Mouse (Mus musculus): ENCODE measurements around the gene AC140267.1.

AC140267.1 gene

GRCm38 (mm10) chr15:80235535-80235934 is at the start of gene AC140267.1:
AC140267.1 (plus strand) TSS chr15:80235835.
- DNase-seq (ENCODE audit: low spot score) = no peak

DNA sequence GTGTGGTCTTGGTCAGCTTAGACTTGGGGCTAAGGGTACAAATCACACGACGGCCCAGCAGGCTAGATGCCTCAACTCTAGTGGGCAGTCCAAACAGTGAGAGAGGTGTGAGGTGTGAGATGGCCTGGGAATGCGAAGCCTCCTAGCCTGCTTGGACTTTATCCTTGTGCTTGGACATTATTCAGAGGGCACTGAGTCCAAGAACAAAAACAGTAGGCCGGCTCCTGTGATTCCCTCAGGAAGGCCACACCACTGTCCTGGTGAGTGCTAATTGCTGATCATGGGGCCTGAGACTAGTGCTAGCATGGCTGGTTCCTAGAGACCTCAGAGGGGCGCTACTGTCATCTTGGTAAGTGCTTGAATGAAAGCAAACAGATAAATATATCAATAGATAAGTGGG is 46.7 kb upstream of the AC140267.1 start:
- DNase-seq (ENCODE audit: low spot score) = no peak

DNA sequence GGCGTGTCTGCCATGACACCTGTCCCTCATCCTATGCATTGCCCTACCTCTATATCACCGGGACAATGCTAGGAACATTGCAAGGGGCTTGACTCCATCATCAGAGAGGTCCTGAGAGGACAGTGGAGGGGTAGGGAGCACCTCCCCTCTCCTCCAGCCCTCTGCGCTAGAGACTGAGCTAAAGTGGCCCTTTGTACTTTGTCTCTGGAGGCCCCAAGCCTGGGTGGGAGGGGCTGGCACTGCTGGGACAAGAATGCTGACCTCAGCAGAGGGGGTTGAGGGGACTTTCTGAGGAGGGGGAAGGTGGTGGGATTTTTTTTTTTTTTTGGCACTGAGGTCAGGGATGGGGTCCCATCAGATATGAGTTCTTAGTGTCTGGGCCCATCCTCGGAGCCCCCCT is 45.6 kb upstream of the AC140267.1 start:
- DNase-seq (ENCODE audit: low spot score) = no peak

DNA sequence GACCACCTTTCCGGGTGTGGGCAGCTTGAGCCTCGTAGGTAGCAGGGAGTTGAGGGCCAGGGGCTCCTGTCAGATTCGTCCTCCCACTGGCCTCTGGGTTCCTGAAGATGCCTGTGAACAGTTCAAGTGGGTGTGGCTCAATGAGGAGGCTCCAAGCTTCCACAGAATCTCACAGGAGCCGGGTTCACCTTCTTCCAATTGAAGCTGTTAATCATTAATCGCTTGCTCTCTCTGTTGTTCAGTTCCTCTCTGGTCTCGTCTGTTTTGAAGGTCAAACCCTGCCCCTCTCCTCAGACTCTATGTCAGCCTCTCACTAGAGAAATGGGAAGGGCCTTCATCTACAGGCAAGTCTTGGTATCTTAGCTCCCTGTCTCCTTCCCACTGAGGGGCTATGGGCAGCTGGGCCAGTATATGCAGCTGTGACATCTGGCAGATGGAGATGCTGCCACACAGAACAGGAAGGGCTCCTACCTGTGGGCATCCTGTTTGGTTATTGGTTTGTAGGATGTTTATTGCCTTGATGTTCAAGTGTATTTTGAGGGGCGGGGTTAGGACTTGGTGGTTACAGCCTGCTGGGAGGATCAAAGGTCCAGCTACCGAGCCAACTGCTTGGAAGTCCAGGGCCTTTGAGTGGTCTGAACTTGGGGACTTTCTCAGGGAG is 43.9 kb upstream of the AC140267.1 start:
- no peak for DNase-seq (ENCODE audit: low spot score)

- no peak for DNase-seq (ENCODE audit: low spot score)
These were observed 43.4 kb upstream of the AC140267.1 start for GRCm38 (mm10) chr15:80192246-80192585.

DNA sequence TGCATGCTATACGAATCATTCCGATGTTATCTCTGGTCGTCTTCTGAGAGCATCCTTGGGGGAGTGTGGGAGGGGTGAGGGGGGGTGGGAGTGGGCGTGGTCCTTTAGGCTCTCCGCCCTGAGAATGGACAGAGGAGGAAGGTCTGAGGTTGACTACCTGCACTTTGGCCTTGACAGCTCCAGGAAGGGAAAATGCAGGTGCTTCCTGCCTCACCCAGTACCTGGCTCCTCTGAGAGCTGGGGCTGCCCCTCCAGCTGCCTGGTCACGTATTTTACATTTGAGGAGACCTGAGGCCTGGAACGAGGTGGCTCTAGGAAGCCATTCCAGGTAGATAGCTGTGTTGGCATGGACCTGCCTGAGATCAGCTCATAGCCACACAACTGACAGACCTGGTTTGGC is 42.8 kb upstream of the AC140267.1 start:
- no peak for DNase-seq (ENCODE audit: low spot score)

DNA sequence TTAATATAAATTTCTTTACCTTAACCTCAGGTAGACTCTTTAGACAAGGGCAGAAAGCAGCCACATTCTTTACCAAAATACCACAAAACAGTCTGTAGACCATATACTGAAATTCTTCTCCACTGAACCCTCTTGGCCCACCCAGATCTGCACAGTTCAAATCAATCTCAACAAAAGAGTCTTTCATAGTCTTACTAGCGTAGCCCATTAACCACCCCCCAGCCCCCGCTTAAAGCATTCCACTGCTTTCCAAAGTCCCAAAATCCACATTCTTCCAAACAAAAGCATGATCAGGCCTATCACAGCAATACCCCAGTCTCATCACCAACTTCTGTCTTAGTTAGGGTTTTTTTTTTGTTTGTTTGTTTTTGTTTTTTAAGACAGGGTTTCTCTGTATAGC is 36.1 kb upstream of the AC140267.1 start:
- no peak for DNase-seq (ENCODE audit: low spot score)

DNA sequence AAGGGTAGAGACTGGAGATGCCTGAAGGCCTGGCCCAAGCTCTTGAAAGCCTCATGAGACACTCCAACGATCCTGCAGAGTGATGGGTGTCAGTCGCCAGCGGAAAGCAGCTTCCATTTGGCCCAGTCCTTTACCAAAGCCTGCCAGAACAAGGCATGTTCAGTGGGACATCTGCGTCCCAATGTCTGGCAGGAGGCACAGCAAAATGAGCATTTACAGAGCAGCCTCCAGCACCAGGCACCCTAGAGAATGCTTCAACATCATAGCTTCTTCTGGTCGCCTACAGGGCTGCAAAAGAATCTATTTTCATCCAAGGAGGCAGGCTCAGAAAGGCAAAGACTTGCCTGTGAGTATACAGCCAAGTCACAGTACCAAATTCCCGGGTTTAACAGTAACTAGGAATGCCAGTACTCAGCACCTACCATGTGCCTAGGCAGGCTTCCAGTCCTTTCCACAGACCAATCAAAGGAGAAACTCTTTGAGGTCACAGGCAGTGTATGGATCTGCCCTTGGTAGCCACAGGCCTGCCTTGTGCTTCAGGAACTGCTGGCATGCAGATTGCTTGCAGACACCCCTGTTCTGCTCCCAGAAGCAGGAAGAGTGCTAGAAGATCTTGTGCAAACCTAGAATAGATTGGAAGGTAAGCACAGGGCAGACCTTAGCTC is 33.4 kb upstream of the AC140267.1 start:
- DNase-seq (ENCODE audit: low spot score) = no peak

DNA sequence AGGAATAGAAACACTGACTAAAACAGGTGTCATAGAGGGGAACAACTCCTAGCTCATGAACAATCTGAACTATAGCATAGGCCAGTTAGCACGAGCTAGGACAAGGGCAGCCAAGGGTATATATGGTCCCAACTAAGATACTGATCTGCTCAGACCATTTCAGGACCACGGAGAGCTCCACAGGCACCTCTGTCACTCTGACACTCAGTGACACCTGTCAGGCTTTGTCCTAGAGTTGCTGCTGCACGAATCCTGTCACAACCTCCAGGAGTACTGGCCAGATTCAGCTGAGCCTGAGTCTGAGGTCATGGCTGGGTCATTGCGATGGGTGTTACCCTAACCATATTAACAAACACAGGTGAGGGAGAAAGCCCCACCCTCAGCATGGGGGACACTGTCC is 32.2 kb upstream of the AC140267.1 start:
- DNase-seq (ENCODE audit: low spot score) = no peak

- no peak for DNase-seq (ENCODE audit: low spot score)
These were observed 29.5 kb upstream of the AC140267.1 start for GRCm38 (mm10) chr15:80206057-80206565.

DNA sequence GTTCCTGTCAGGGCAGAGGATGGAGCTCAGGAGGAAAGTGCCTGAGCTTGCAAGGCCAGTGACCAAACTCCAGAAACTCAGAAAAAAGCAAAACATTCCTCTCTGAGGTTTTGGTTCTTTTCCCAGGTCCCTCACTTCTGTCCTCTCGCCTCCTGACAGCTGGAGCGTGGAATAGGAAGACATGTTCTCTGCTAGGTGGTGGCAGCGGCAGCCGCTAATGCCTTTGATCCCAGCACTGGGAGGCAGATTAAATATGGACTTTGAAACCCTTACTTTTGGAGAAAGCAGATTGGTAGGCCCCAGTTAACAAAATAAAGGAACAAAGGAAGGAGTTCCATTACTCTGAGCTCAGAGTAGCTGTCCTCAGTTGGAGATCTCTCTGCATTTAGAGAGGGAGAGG is 27.2 kb upstream of the AC140267.1 start:
- DNase-seq (ENCODE audit: low spot score) = no peak

GRCm38 (mm10) chr15:80213688-80214087 is 21.9 kb upstream of the AC140267.1 start:
- DNase-seq (ENCODE audit: low spot score) = no peak

GRCm38 (mm10) chr15:80215716-80216479 is 19.7 kb upstream of the AC140267.1 start:
- no peak for DNase-seq (ENCODE audit: low spot score)

GRCm38 (mm10) chr15:80216480-80216820 is 19.2 kb upstream of the AC140267.1 start:
- no peak for DNase-seq (ENCODE audit: low spot score)

- DNase-seq (ENCODE audit: low spot score) = no peak
These were observed 18.2 kb upstream of the AC140267.1 start for GRCm38 (mm10) chr15:80217476-80217875.

- no peak for DNase-seq (ENCODE audit: low spot score)
These were observed 16.4 kb upstream of the AC140267.1 start for GRCm38 (mm10) chr15:80219211-80219610.

GRCm38 (mm10) chr15:80219705-80220657 is 15.7 kb upstream of the AC140267.1 start:
- no peak for DNase-seq (ENCODE audit: low spot score)

DNA sequence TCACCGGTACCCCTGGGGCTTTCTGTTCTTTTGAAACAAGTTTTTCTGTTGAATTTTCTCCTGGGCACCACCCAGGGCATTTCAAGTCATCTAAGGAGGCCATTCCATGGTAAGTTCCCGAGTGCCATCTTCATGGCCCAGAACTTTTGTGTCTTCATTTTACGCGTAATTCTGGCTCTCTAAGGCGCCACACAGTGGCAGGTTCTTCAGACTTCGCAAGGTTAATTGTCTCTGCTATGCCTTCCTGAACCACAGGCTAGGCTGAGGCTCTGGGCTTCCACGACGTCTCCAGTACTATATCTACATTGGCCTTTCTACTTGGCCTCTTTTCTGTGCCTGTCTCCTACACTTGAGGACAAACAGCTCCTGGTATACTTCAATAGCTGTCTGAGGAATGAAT is 14.6 kb upstream of the AC140267.1 start:
- no peak for DNase-seq (ENCODE audit: low spot score)

GRCm38 (mm10) chr15:80223751-80224150 is 11.9 kb upstream of the AC140267.1 start:
- no peak for DNase-seq (ENCODE audit: low spot score)

- peak; percentile 74 for DNase-seq (ENCODE audit: low spot score)
These were observed 10.4 kb upstream of the AC140267.1 start for GRCm38 (mm10) chr15:80225208-80225607.

DNA sequence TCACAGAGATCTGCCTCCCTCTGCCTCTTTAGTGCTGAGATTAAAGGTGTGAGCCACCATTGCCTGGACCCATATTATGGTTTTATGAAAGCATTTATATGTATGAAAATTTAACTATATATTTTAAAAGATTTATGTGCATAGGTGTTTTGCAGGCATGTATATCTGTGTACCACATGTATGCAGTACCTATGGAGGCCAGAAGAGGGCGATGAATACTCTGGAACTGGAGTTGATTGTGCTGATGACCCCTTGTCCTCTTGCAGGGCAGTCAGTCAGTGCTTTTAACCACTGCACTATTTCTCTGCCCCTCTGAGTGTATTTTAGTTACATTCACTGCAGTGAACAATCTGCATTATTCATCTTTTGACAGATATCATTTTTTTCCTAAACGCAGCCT is 9.8 kb upstream of the AC140267.1 start:
- peak; percentile 63 for DNase-seq (ENCODE audit: low spot score)

Measured in spleen, adult 12 weeks (tissue).